Mouse (Mus musculus) midbrain, embryonic 16.5 days (tissue): ENCODE measurements around the gene Elf1. TPM values are rescaled to one million over a fixed set of nuclear protein-coding genes. Genes with fewer than 3 reads are reported as not detected.

Experiments
- ATAC-seq: fragments of 200-750 bp; cut with Nextera tagmentation; 2 replicates; pipeline ENCODE4 v1.8.0; 2017; ENCODE audit warnings: moderate TSS enrichment
- H3K27ac ChIP-seq: fragments of 300-500 bp; sonication (generic); 2 replicates; pipeline ENCODE4 v1.5.1; 2014; ENCODE audit warnings: mild to moderate bottlenecking, low read length, mixed read lengths
- H3K27me3 ChIP-seq: fragments of 300-500 bp; sonication (generic); 2 replicates; pipeline ENCODE4 v1.6.1; 2014; ENCODE audit warnings: low read depth, low read length, mixed read lengths; ENCODE audit not compliant: control insufficient read depth, insufficient read depth
- H3K36me3 ChIP-seq: fragments of 300-500 bp; sonication (generic); 2 replicates; pipeline ENCODE4 v1.6.1; 2014; ENCODE audit warnings: mild to moderate bottlenecking, low read length, moderate library complexity, mixed read lengths; ENCODE audit not compliant: control insufficient read depth, insufficient read depth
- H3K4me1 ChIP-seq: fragments of 300-500 bp; sonication (generic); 2 replicates; pipeline ENCODE4 v1.6.1; 2014; ENCODE audit warnings: mild to moderate bottlenecking, low read length, mixed read lengths; ENCODE audit not compliant: control insufficient read depth, insufficient read depth
- H3K4me2 ChIP-seq: fragments of 300-500 bp; sonication (generic); 2 replicates; pipeline ENCODE4 v1.6.1; 2014; ENCODE audit warnings: mild to moderate bottlenecking, low read length, mixed read lengths
- H3K4me3 ChIP-seq: fragments of 300-500 bp; sonication (generic); 2 replicates; pipeline ENCODE4 v1.5.1; 2014; ENCODE audit warnings: low read depth, mild to moderate bottlenecking, low read length, moderate library complexity, mixed read lengths
- H3K9ac ChIP-seq: fragments of 300-500 bp; sonication (generic); 2 replicates; pipeline ENCODE4 v1.6.1; 2014; ENCODE audit warnings: low read depth, low read length, mixed read lengths
- H3K9me3 ChIP-seq: fragments of 300-500 bp; sonication (generic); replicated peaks from 2 replicates; pipeline ENCODE4 v1.6.1; 2014; ENCODE audit warnings: mild to moderate bottlenecking, low read length, mixed read lengths; ENCODE audit not compliant: control insufficient read depth, poor library complexity, severe bottlenecking
- WGBS: fragments of 180-500 bp; shearing (Covaris S2); extraction: QIAGEN DNeasy Blood & Tissue Kit; methylation state at CpG from one replicate; pipeline ENCODE4 v1.1.7; 2014; 5-methylcytosine and 5-hydroxymethylcytosine counted together
- polyA plus RNA-seq: library from polyadenylated mRNA; unstranded; fragments of >200 nt; fragmentation: Nextera tagmentation; extraction: Ambion mirVana; gene quantifications from 2 replicates; pipeline ENCODE4 v1.2.1, GENCODE M21; 2015

The Elf1 gene
- polyA plus RNA-seq, 1 experiment from 2014 or later, result 2.0 TPM

DNA sequence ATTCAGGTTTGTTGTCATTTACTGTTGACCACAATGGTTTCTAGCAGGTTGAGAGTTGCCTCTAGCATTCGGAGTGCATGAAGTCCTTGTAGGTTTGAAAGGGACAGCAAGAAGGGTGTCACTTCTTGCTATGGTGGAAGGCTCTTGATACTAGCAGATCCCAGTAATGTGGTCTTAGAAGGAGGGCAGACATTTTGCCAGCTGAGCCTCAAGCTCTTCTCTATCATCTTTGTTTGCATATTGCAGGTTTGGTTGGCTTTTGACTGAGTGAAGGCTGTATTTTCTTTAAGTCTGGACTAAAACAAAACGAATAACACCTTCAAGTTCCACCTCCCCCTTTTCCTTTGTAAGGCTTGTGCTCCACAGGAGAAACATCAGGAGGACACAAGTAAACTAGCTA lies 35.8 kb downstream of the Elf1 start:
- 85% methylated on average over 2 of the region's 2 CpGs for WGBS
- no peak overlapping the region for H3K4me2 ChIP-seq
- no peaks in the 10 kb centered on the region for H3K9me3 ChIP-seq
- no peak overlapping the region for H3K4me3 ChIP-seq
- no peak overlapping the region for H3K27ac ChIP-seq
- no peak overlapping the region for H3K9ac ChIP-seq
- no peaks in the 10 kb centered on the region for H3K27me3 ChIP-seq
- no peak for ATAC-seq
- no peaks in the 10 kb centered on the region for H3K4me1 ChIP-seq
- H3K36me3 ChIP-seq, result no peaks in the 10 kb centered on the region

- Histone ChIP-seq H3K4me3 (no peak overlapping the region), H3K9ac (no peak overlapping the region), H3K27ac (no peak overlapping the region), H3K9me3 (no peaks in the 10 kb centered on the region), H3K4me2 (no peak overlapping the region), H3K27me3 (no peaks in the 10 kb centered on the region), H3K36me3 (no peaks in the 10 kb centered on the region), H3K4me1 (no peaks in the 10 kb centered on the region)
- no peak for ATAC-seq
- 93% methylated on average over 8 of the region's 8 CpGs for WGBS
These were observed 36.3 kb downstream of the Elf1 start for GRCm38 (mm10) chr14:79517185-79517740.

- no peak overlapping the region for H3K9ac ChIP-seq
- H3K27ac ChIP-seq, result no peak overlapping the region
- no peak overlapping the region for H3K4me2 ChIP-seq
- H3K27me3 ChIP-seq, result no peaks in the 10 kb centered on the region
- WGBS, result 82% methylated on average over 2 of the region's 2 CpGs
- no peaks in the 10 kb centered on the region for H3K9me3 ChIP-seq
- no peaks in the 10 kb centered on the region for H3K4me1 ChIP-seq
- no peak overlapping the region for H3K4me3 ChIP-seq
- no peaks in the 10 kb centered on the region for H3K36me3 ChIP-seq
- ATAC-seq, result no peak
These were observed 37.1 kb downstream of the Elf1 start for GRCm38 (mm10) chr14:79518123-79518522.

DNA sequence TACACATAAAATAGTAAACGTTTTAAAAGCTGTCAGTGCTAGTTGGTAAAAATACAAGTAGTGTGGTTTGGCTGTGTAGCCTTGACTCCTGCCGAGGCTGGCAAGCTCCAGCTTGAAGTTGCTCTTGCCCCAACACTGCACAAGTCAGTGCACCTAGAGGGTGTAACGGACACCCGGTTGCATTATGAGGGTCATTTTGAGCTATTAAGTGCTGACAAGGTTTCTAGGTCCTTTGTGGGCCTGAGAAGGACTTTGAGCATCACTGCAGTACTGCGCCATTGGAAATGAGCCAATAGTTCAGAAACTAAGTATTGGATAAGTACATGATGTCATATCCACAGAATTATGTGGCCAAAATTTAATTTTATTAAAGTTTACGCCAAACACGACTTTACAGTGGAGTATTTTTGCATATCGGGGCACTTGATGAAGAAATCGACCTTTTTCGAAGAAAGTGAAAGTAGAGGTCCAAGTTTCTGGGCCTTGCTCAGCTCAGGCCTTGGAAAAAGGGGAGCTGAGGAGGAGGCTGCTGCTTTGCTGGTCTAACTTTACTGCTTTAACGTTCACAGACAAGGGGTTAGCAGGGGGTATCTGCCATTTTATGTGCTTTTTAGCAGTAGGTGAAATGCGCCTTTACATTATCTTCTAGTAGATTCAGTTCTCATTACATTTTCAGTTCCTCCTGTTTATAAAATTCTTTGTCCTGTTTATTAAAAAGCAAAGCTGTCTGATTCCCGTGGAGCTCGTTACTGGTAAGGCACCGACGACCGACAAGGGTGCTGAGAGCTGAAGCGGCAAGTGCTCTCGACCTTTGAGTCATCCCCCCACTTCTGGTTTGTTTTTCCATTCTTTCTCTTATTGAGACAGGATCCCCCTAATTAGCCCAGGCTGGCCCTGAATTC lies 38.0 kb downstream of the Elf1 start:
- Histone ChIP-seq H3K9ac (no peak overlapping the region), H3K27me3 (no peaks in the 10 kb centered on the region), H3K36me3 (no peaks in the 10 kb centered on the region), H3K4me3 (no peak overlapping the region), H3K27ac (no peak overlapping the region), H3K9me3 (no peaks in the 10 kb centered on the region), H3K4me2 (no peak overlapping the region), H3K4me1 (no peaks in the 10 kb centered on the region)
- WGBS, result 72% methylated on average over 19 of the region's 19 CpGs
- no peak for ATAC-seq

DNA sequence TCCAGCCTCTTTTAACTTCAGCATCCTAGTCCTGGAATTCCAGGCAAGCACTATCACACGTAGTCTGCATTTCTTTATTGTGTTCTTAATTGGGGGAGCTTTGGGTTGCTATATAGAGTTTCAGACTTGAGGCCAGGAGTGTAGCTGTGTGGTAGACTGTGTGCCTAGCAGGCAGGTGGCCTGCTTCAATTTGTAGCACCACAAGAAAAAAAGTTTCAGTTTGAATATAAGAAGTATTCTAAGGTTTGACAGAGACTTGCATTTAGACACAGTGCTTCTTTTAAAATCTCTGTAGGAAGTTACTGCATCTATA lies 38.6 kb downstream of the Elf1 start:
- H3K9ac ChIP-seq, result no peak overlapping the region
- H3K9me3 ChIP-seq, result no peaks in the 10 kb centered on the region
- no peaks in the 10 kb centered on the region for H3K27me3 ChIP-seq
- no peaks in the 10 kb centered on the region for H3K36me3 ChIP-seq
- no peak overlapping the region for H3K4me2 ChIP-seq
- H3K4me1 ChIP-seq, result no peaks in the 10 kb centered on the region
- H3K27ac ChIP-seq, result no peak overlapping the region
- no peak overlapping the region for H3K4me3 ChIP-seq
- ATAC-seq, result no peak
- WGBS, result 64% methylated on average over 1 of the region's 1 CpGs

- Histone ChIP-seq H3K27me3 (no peaks in the 10 kb centered on the region), H3K9ac (no peak overlapping the region), H3K4me1 (no peaks in the 10 kb centered on the region), H3K36me3 (no peaks in the 10 kb centered on the region), H3K27ac (no peak overlapping the region), H3K4me3 (no peak overlapping the region), H3K9me3 (no peaks in the 10 kb centered on the region), H3K4me2 (no peak overlapping the region)
- ATAC-seq, result no peak
These were observed 39.6 kb downstream of the Elf1 start for GRCm38 (mm10) chr14:79520612-79521011.

GRCm38 (mm10) chr14:79521056-79521455 lies 40.1 kb downstream of the Elf1 start:
- Histone ChIP-seq H3K27me3 (no peaks in the 10 kb centered on the region), H3K4me1 (no peaks in the 10 kb centered on the region), H3K9me3 (no peaks in the 10 kb centered on the region), H3K4me2 (no peak overlapping the region), H3K36me3 (no peaks in the 10 kb centered on the region), H3K4me3 (no peak overlapping the region), H3K27ac (no peak overlapping the region), H3K9ac (no peak overlapping the region)
- WGBS, result 92% methylated on average over 1 of the region's 1 CpGs
- no peak for ATAC-seq

GRCm38 (mm10) chr14:79521471-79522117 lies 40.6 kb downstream of the Elf1 start:
- 83% methylated on average over 6 of the region's 6 CpGs for WGBS
- H3K27ac ChIP-seq, result no peak overlapping the region
- no peak overlapping the region for H3K4me2 ChIP-seq
- H3K36me3 ChIP-seq, result no peaks in the 10 kb centered on the region
- no peak for ATAC-seq
- no peak overlapping the region for H3K4me3 ChIP-seq
- no peak overlapping the region for H3K9ac ChIP-seq
- H3K9me3 ChIP-seq, result no peaks in the 10 kb centered on the region
- no peaks in the 10 kb centered on the region for H3K4me1 ChIP-seq
- H3K27me3 ChIP-seq, result no peaks in the 10 kb centered on the region

GRCm38 (mm10) chr14:79522387-79522786 lies 41.4 kb downstream of the Elf1 start:
- no peak overlapping the region for H3K9ac ChIP-seq
- no peaks in the 10 kb centered on the region for H3K9me3 ChIP-seq
- no peaks in the 10 kb centered on the region for H3K4me1 ChIP-seq
- ATAC-seq, result no peak
- H3K27me3 ChIP-seq, result no peaks in the 10 kb centered on the region
- no peak overlapping the region for H3K4me2 ChIP-seq
- H3K27ac ChIP-seq, result no peak overlapping the region
- no peak overlapping the region for H3K4me3 ChIP-seq
- no peaks in the 10 kb centered on the region for H3K36me3 ChIP-seq
- 93% methylated on average over 9 of the region's 9 CpGs for whole genome bisulfite sequencing
